Mouse (Mus musculus) erythroblast, embryonic 14.5 days (primary cell): Measurements from ENCODE around the gene Mme. TPM values are rescaled to one million over a fixed set of nuclear protein-coding genes. Genes with fewer than 3 reads are reported as not detected.

Experiments
- H3K27me3 ChIP-seq: 2 replicates; pipeline ENCODE4 v1.6.1; 2012; ENCODE audit warnings: inconsistent platforms; ENCODE audit not compliant: control insufficient read depth
- H3K36me3 ChIP-seq: 2 replicates; pipeline ENCODE4 v1.6.1; 2012; ENCODE audit warnings: mild to moderate bottlenecking, inconsistent platforms; ENCODE audit not compliant: control insufficient read depth
- H3K4me1 ChIP-seq: 2 replicates; pipeline ENCODE4 v1.6.1; 2012; ENCODE audit warnings: inconsistent platforms; ENCODE audit not compliant: control insufficient read depth
- H3K4me3 ChIP-seq: replicated peaks from 2 replicates; pipeline ENCODE3; 2012; ENCODE audit warnings: moderate library complexity, mild to moderate bottlenecking, inconsistent platforms
- H3K9me3 ChIP-seq: 2 replicates; pipeline ENCODE4 v1.6.1; 2012; ENCODE audit warnings: low read length, inconsistent platforms, mixed read lengths; ENCODE audit not compliant: control insufficient read depth
- GATA1 ChIP-seq: IDR thresholded peaks from 2 replicates; pipeline ENCODE4 v1.6.1; 2012; ENCODE audit warnings: low read length, inconsistent platforms, mixed read lengths
- TAL1 ChIP-seq: IDR thresholded peaks from 3 replicates; pipeline ENCODE4 v1.6.1; 2012; ENCODE audit warnings: low read length, inconsistent platforms, mixed read lengths
- polyA plus RNA-seq: library from polyadenylated mRNA; stranded (reverse); fragments of >175 nt; gene quantifications from 2 replicates; pipeline ENCODE4 v1.2.3, GENCODE M21; 2012

Mme gene
- polyA plus RNA-seq, 1 experiment, result not detected

- peaks cover 20% of the 10 kb centered on the region for H3K27me3 ChIP-seq
- H3K4me3 ChIP-seq, result no peak overlapping the region
- no peaks in the 10 kb centered on the region for H3K4me1 ChIP-seq
- H3K36me3 ChIP-seq, result no peaks in the 10 kb centered on the region
- TF ChIP-seq GATA1 (no peak), TAL1 (no peak)
- H3K9me3 ChIP-seq, result no peaks in the 10 kb centered on the region
These were observed 53.5 kb downstream of the Mme start for GRCm38 (mm10) chr3:63294791-63295190.

GRCm38 (mm10) chr3:63295237-63295636 is 53.9 kb downstream of the Mme start:
- Histone ChIP-seq H3K4me1 (no peaks in the 10 kb centered on the region), H3K27me3 (peaks cover 20% of the 10 kb centered on the region), H3K36me3 (no peaks in the 10 kb centered on the region), H3K4me3 (no peak overlapping the region), H3K9me3 (no peaks in the 10 kb centered on the region)
- TF ChIP-seq TAL1, result no peak
- TF ChIP-seq GATA1, result no peak

- TF ChIP-seq TAL1, result no peak
- no peak for TF ChIP-seq GATA1
These were observed 54.4 kb downstream of the Mme start for GRCm38 (mm10) chr3:63295657-63296231.

DNA sequence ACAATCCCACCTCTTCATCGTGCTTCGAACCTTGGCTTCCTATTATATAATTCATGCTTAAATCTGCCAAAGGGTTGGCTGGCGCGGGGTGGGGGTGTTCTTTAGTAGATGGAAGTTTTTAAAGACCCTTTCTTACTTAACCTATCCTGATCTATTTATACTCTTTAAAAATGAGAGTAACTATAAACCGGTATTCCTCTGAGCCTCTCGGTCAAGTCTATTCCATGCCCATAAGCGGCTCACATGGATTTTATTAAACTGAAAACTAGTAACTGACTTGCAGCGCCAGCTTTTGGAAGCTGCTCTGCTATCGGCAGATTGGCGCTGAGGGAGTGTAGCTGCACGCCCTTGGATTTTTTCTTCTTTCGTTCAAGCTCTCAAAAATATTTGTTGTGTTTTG is 55.1 kb downstream of the Mme start:
- Histone ChIP-seq H3K9me3 (no peaks in the 10 kb centered on the region), H3K4me1 (no peaks in the 10 kb centered on the region), H3K27me3 (peaks cover 20% of the 10 kb centered on the region), H3K4me3 (no peak overlapping the region), H3K36me3 (no peaks in the 10 kb centered on the region)
- TF ChIP-seq TAL1, result no peak
- TF ChIP-seq GATA1, result no peak

More at GRCm38 (mm10) chr3:63295657-63296231, 54.4 kb downstream of the Mme start:
- H3K36me3 ChIP-seq, result no peaks in the 10 kb centered on the region
- no peaks in the 10 kb centered on the region for H3K9me3 ChIP-seq
- peaks cover 20% of the 10 kb centered on the region for H3K27me3 ChIP-seq
- H3K4me3 ChIP-seq, result no peak overlapping the region
- H3K4me1 ChIP-seq, result no peaks in the 10 kb centered on the region

DNA sequence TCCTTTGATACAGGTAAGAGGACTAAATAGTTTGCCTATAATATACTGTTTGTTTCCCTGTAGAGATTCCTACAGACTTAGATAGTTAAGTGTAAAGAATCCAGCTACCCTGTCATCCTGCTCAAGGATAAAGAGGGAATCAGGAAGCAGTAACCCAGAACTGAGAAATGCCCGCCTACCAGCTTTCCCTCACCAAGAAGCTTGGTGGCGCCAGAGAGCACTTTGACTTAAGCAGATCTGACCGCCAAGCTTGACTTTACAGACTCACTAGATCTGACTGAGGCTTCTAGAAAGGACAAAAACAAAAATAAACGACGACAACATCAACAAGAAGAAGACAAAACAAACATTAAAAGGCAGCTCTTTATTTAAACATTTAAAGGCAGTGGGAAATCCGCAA is 56.5 kb downstream of the Mme start:
- no peak for TF ChIP-seq TAL1
- no peak for TF ChIP-seq GATA1

DNA sequence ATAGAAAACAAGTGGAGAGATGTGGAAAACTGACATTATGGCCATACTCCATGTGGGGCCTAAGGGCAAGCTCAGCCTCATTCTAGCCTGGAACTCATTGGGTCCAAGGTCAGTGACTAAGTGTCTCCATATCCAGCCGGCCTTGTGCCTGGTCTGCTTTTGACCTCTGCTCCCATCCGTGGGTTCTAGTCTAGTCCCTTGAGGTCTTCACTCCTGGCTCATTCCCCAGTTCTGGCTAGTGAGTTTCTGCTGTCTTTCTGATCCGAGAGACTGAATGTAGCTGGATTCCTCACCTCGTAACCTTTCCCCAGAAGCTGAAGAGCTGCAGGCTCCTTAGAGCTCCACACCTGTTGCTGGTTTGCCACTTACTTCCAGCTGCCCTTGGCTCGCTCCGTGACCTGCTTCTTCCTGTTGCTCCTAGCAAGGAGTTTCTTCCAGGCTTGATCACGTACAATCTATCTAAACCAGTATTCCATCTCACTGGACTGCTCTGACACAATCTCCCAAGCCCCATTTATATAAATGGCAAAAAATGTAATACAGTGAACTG is 73.9 kb downstream of the Mme start:
- Histone ChIP-seq H3K4me1 (no peaks in the 10 kb centered on the region), H3K9me3 (no peaks in the 10 kb centered on the region; the same call in 1 of the 2 replicates), H3K36me3 (no peaks in the 10 kb centered on the region), H3K27me3 (no peaks in the 10 kb centered on the region), H3K4me3 (no peak overlapping the region)
- TF ChIP-seq TAL1 (no peak), GATA1 (no peak)

More for the DNA sequence above, 56.5 kb downstream of the Mme start:
- Histone ChIP-seq H3K9me3 (no peaks in the 10 kb centered on the region), H3K27me3 (peaks cover 20% of the 10 kb centered on the region), H3K4me3 (no peak overlapping the region), H3K36me3 (no peaks in the 10 kb centered on the region), H3K4me1 (no peaks in the 10 kb centered on the region)

GRCm38 (mm10) chr3:63317496-63317895 is 76.2 kb downstream of the Mme start:
- Histone ChIP-seq H3K9me3 (no peaks in the 10 kb centered on the region; the same call in 1 of the 2 replicates), H3K27me3 (no peaks in the 10 kb centered on the region), H3K4me1 (no peaks in the 10 kb centered on the region), H3K36me3 (no peaks in the 10 kb centered on the region), H3K4me3 (no peak overlapping the region)
- no peak for TF ChIP-seq TAL1
- TF ChIP-seq GATA1, result no peak

DNA sequence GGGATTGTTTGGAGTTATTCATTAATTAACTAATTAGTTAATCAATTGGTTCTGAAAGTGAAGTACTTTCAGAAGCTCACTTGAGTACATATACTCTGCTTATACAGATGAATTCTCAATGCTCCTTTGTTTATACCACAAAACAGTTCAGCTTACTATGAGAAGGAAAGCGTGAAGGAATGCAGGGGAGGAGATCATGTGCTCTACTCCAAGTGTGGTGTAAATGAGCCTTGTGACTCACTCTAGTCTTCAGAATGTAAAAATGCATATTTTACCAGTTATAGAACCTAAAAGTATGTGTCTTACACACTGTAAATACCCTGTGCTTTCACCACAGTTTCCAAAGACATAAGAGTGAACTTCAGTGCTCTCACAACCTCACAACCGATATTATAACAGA is 84.3 kb downstream of the Mme start:
- TF ChIP-seq TAL1, result no peak
- no peak for TF ChIP-seq GATA1
- H3K9me3 ChIP-seq, result no peaks in the 10 kb centered on the region
- H3K27me3 ChIP-seq, result no peaks in the 10 kb centered on the region
- H3K4me1 ChIP-seq, result no peaks in the 10 kb centered on the region
- no peaks in the 10 kb centered on the region for H3K36me3 ChIP-seq
- H3K4me3 ChIP-seq, result no peak overlapping the region

DNA sequence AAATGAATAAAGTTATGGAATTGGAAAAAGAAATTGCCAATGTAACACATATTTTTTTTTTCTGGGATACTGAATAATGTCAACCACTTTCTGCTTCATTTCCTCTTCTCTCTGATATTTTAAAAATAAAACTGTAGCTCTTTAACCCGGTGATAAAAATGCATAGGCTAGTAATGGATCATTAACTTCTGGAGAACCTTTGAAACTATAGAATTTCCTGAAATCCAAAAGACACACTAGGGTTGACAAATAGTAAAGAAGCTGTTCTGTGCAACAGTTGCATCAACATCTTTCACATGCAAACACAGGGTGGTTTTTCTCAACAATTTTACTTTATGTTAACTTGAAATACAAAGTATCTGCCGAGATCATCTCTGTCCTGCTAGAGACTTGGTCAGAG is 98.8 kb downstream of the Mme start:
- Histone ChIP-seq H3K36me3 (no peaks in the 10 kb centered on the region), H3K9me3 (peaks cover 2% of the 10 kb centered on the region; the same call in 1 of the 2 replicates), H3K4me1 (no peaks in the 10 kb centered on the region), H3K27me3 (no peaks in the 10 kb centered on the region), H3K4me3 (no peak overlapping the region)
- TF ChIP-seq GATA1, result no peak

GRCm38 (mm10) chr3:63340546-63340945 is 99.2 kb downstream of the Mme start:
- Histone ChIP-seq H3K9me3 (peaks cover 2% of the 10 kb centered on the region; the same call in 1 of the 2 replicates), H3K36me3 (no peaks in the 10 kb centered on the region), H3K4me1 (no peaks in the 10 kb centered on the region), H3K4me3 (no peak overlapping the region), H3K27me3 (no peaks in the 10 kb centered on the region)
- TF ChIP-seq TAL1 (no peak), GATA1 (no peak)
